Mouse (Mus musculus) WW6 (cell line): ENCODE data around the gene Aes.

Source experiments
- DNase-seq: peaks from one replicate; pipeline ENCODE4 v3.0.0-alpha.2; 2013; ENCODE audit warnings: low read depth, low spot score

Aes gene

GRCm38 (mm10) chr10:81597137-81597950 is 38.1 kb downstream of the Aes start:
- no peak for DNase-seq

DNA sequence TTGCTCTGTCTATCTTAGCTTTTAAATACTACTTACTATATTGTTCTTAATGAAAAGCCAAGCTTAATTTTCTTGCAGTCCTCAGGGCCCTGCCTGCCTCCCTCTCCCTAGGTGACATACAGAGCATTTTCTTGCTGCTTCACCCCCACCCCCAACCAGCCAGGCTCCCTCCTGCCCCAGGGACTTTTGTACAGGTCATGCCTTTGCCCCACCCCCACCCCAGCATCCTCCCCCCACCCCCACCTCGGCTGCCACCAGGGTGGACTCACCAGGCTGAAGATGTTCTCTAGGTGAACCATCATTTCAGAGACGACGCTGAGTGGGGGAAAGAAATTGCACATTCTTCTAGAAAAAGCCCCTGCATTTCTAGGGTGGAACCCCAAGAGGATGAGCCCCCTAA is 39.1 kb downstream of the Aes start:
- no peak for DNase-seq

- no peak for DNase-seq
Observed at GRCm38 (mm10) chr10:81598871-81599270, 39.6 kb downstream of the Aes start.

- DNase-seq: no peak
Observed at GRCm38 (mm10) chr10:81599630-81600029, 40.3 kb downstream of the Aes start.

DNA sequence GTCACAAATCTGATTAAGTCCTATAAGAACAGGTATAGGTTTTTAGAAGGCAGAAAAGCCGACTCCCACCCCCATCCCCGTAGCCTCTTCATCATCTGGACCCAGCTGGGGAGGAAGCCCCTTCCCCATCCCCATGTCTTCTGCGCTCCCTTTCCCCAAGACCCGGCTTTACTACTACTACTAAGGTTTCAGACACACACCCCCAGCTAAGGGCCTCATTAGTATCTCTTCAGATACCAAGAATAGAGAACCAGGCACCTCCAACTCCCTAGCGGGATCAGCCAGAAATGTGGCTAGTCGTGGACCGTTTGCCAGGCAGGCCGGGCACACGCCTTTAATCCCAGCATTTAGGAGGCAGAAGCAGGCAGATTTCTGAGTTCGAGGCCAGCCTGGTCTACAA is 40.8 kb downstream of the Aes start:
- DNase-seq: no peak

- peak; percentile 97 for DNase-seq
Observed at GRCm38 (mm10) chr10:81600738-81601203, 41.5 kb downstream of the Aes start, which contains the start of gene Tle6. Gene Tle6 (minus strand): TSS chr10:81601073.

DNA sequence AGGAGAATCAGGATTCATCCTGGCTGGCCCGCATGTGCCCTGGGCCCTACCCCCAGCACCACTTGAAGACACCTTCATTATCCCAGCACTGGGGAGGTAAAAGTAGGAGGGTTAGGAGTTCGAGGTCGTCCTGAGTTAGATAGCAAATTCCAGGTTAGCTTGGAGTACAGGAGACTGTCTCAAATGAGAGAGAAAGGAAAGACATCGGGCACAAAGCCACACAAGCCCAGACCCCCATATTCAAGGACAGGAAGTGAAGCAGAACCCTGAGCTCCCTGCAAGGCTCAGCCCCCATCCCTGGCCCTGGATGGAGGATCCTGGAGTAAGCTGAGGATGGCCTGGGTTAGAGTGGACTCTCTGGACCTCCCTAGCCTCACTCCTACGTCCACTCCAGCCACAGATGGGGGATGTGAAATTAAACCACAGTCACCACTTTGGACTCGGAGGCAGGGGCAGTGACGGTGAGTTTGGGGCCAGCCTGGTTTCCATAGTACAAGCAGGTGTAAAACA is 42.2 kb downstream of the Aes start:
- DNase-seq: no peak

DNA sequence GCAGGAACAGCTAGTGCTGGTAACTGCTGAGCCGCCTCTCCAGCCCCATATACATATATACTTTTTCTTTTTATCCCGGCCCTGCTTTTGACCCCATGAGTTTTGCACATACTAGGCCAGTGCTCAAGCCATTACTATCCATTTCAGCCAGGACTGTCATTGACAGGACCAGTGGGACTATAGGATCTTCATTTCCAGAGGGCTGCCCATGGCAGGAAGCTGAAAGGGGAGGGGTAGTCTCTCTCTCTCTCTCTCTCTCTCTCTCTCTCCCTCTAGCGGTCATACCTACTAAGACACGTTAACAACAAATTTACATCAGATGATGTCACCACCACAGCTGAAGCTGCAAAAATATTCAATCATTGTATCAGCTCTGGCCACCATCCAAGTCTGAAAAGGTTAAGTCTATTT is 43.5 kb downstream of the Aes start:
- no peak for DNase-seq

GRCm38 (mm10) chr10:81604019-81604967 is 45.0 kb downstream of the Aes start:
- no peak for DNase-seq

DNA sequence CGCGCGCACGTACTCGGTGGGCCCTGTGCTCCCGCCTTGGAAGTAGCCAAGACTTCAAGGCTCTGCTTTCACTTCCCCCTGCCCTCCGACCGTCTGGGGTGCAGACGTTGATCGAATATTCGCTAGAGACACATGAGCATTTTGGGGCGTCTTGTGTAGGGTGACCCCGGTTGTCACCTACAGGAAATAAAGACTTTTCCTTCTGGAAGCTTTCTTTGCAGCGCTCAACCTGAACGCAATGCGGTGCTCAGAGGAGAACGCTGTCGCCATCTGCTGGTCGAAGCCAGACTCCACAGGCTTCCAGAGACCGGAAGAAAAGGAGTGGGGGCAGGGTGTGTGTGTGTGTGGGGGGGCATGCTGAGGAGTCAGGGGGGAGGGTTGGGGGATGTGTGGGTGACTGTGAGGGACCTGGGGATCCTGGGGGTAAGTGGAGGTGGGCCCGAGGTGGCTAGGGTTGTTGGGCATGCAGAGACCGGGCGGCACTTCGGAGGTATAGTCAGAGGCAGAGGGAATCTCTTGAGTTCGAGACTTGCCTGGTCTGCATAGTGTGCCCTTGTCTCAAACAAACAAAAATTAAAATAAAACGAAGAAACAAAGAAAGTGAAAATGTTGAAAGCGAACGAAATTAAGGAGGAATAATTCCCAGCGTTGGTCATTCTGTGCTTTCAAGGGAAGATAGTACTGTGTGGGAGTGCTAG is 45.8 kb downstream of the Aes start:
- DNase-seq: no peak

DNA sequence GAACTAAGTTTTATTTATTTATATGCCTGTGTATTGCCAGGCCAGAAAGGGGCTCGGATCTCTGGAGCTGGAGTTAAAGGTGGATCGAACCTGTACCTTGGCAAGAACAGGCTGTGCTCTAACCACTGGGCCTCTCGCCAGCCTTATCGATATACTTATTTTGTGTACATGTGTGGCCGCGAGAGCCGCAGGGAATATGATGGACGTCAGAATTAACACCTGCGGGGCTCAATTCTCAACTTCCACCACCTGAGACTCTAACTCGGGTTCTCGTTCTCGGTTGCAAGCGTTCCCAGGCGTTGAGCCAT is 46.3 kb downstream of the Aes start:
- no peak for DNase-seq

DNA sequence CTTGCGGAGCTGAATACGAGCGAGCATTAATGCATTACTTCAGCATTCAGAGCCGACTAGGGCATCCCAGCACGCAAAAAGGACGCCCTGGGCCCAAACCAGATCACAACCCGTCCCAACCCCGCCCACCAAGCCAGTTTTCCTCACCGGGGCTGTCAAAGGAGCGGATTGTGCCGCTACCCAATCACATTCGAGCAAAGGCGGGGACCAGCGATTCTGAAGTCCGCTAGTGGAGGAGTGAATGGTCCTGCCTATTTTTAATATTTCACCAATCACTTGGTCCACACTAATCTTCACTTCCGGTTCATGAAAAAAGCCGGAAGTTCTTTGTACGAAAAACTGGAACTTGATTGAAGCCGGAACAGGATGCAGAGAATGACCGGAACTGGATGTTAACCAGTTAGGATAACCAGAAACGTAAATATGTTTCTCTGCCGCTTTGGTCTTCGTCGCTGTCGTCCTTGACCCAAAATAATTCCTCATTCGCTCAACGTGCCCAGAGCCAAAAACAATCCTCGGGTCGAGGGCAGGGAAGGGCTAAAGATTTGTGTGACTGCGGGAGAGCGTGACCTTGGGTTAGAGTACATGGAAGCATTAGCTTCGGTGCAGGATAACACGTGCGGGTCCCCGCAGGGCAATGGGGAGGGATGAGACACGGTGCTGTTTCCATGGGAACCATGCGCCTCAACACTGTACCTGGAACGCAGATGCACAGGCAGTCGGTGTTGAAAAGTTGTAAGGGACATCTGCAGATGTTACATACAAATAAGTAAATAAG is 46.9 kb downstream of the Aes start, which contains the start of gene BC025920:
TSS of gene BC025920 (plus strand) at position 297 of the 778 bp plus-strand sequence.
- DNase-seq: peak; percentile 91

GRCm38 (mm10) chr10:81608308-81608707 is 49.0 kb downstream of the Aes start:
- DNase-seq: no peak

DNA sequence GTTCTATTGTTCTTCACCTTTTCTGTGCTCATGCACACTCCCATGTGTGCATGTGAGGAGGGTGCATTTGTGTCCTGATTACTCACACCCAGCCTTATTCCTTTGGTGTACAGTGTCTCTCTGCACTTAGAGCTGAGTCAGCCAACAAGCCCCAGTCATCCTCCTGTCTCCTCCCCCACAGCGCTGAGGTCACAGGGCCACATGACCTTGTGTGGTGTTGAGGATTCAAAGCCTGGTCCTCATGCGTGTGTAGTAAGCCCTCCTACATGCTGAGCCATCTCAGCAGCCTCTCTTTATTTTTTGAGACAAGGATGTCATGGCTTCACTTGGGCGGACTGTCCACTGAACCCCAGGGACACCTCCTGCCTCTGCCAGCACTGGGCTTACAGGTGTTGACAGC is 53.5 kb downstream of the Aes start:
- DNase-seq: no peak

DNA sequence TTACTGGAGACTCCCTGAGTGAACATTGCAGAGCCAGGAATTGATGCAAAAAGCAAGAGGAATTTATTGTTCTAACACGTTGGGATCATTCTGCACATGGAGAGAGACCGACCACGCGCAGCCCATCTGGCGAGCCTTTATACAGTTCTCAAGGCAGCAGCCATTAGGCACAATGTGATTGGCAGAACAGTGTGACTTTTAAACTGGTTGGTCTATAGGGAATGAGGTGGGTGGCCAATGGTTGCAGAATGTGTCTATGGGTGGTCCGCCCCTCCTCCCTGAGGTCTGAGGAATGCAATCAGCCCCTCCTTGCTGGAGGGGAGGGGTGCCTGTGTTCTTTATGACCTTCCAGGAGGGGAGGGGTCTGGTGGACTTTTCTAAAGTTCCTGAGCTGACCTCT is 56.2 kb downstream of the Aes start:
- DNase-seq: no peak
